Mouse (Mus musculus) erythroblast, embryonic 14.5 days (primary cell): ENCODE measurements around the gene Golga2.

ENCODE experiments used
- GATA1 ChIP-seq: IDR thresholded peaks from 2 replicates; pipeline ENCODE4 v1.6.1; 2012; ENCODE audit warnings: low read length, inconsistent platforms, mixed read lengths
- TAL1 ChIP-seq: IDR thresholded peaks from 3 replicates; pipeline ENCODE4 v1.6.1; 2012; ENCODE audit warnings: low read length, inconsistent platforms, mixed read lengths

DNA sequence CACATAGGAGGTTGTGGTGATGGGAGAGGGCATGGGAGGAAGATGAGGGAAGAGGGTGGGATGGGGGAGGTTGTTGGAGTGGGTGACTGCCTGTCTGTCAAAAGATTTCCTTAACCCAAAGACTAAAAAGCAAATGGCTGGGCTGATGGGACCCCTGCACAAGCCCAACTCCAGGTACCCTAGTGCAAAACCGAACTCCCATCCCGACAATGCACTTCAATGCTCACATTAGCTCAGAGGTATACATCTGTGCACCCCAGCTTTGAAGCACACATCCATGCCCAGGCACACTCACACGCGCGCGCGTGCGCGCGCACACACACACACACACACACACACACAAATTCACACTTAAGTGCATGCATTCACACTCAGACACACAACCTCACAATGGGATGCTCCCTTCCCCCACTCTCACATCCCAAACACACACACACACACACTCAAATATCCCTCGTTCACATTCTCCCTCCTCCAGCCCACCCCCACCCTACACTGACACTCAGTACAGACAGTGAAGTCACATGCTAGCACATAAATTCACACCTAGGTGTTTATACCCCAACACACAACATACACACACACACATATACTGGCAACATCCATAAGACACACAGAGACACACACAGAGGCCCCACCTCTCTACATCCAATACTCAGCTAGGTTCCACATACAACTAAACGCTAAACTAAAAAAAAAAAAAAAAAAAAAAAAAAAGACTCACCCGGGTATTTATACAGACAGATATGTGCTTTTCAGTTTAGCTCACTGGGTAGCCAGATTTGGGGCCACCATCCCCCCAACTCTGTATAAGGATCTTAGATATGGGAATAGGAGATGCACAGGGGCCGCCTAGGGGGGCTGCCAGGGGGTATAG, 31.8 kb downstream of the Golga2 start:
- TF ChIP-seq GATA1 (no peak), TAL1 (no peak)
